Mouse (Mus musculus): Measurements from ENCODE around the gene Akt1. TPM values are rescaled to one million over a fixed set of nuclear protein-coding genes. Genes with fewer than 3 reads are reported as not detected.
A peak's percentile ranks its signal among the peaks of the same experiment; 100 is the strongest.

Gene Akt1
- polyA plus RNA-seq, 1 experiment from 2014 or later = 201 TPM

- Histone ChIP-seq H3K27ac (no peak overlapping the region), H3K9ac (no peak overlapping the region), H3K4me1 (0 out of 2 replicates have a peak, but pooled peaks cover 8% of the 10 kb centered on the region), H3K36me3 (no peaks in the 10 kb centered on the region), H3K4me2 (replicated peaks) (no peak overlapping the region), H3K9me3 (no peaks in the 10 kb centered on the region), H3K4me3 (no peak overlapping the region), H3K27me3 (replicated peaks) (no peaks in the 10 kb centered on the region)
- 84% methylated on average over 5 of the region's 5 CpGs for WGBS
- ATAC-seq (ENCODE audit: low FRiP score, low read depth) = no peak
Measured at GRCm38 (mm10) chr12:112630796-112631195, 43.9 kb downstream of the Akt1 start.

GRCm38 (mm10) chr12:112630029-112630428 lies 44.7 kb downstream of the Akt1 start:
- Histone ChIP-seq H3K27me3 (replicated peaks) (no peaks in the 10 kb centered on the region), H3K4me1 (0 out of 2 replicates have a peak, but pooled peaks cover 8% of the 10 kb centered on the region), H3K36me3 (no peaks in the 10 kb centered on the region), H3K4me2 (replicated peaks) (no peak overlapping the region), H3K4me3 (no peak overlapping the region), H3K27ac (no peak overlapping the region), H3K9me3 (no peaks in the 10 kb centered on the region), H3K9ac (no peak overlapping the region)
- ATAC-seq (ENCODE audit: low FRiP score, low read depth) = no peak
- WGBS = 94% methylated on average over 12 of the region's 12 CpGs

- peak; percentile 51 for ATAC-seq (ENCODE audit: low FRiP score, low read depth)
- Histone ChIP-seq H3K9ac (no peak overlapping the region), H3K36me3 (no peaks in the 10 kb centered on the region), H3K4me1 (0 out of 2 replicates have a peak, but pooled peaks cover 11% of the 10 kb centered on the region), H3K27ac (no peak overlapping the region), H3K27me3 (replicated peaks) (no peaks in the 10 kb centered on the region), H3K9me3 (no peaks in the 10 kb centered on the region), H3K4me3 (no peak overlapping the region), H3K4me2 (replicated peaks) (peak overlapping the region; percentile 53)
- 38% methylated on average over 19 of the region's 19 CpGs for WGBS
Measured at GRCm38 (mm10) chr12:112628928-112629721, 45.6 kb downstream of the Akt1 start.

- no peaks in the 10 kb centered on the region for H3K36me3 ChIP-seq
- no peak overlapping the region for H3K9ac ChIP-seq
- H3K27me3 ChIP-seq (replicated peaks) = no peaks in the 10 kb centered on the region
- no peak overlapping the region for H3K4me2 ChIP-seq (replicated peaks)
- no peaks in the 10 kb centered on the region for H3K9me3 ChIP-seq
- H3K4me3 ChIP-seq = no peak overlapping the region
- H3K27ac ChIP-seq = no peak overlapping the region
- WGBS = 86% methylated on average over 6 of the region's 6 CpGs
- no peak for ATAC-seq (ENCODE audit: low FRiP score, low read depth)
- H3K4me1 ChIP-seq = 0 out of 2 replicates have a peak, but pooled peaks cover 12% of the 10 kb centered on the region
Measured at GRCm38 (mm10) chr12:112628197-112628596, 46.5 kb downstream of the Akt1 start.

GRCm38 (mm10) chr12:112627097-112627881 lies 47.4 kb downstream of the Akt1 start:
- H3K4me1 ChIP-seq = 0 out of 2 replicates have a peak, but pooled peaks cover 12% of the 10 kb centered on the region
- no peak overlapping the region for H3K9ac ChIP-seq
- H3K9me3 ChIP-seq = no peaks in the 10 kb centered on the region
- 68% methylated on average over 7 of the region's 7 CpGs for WGBS
- H3K4me3 ChIP-seq = no peak overlapping the region
- no peaks in the 10 kb centered on the region for H3K36me3 ChIP-seq
- H3K27me3 ChIP-seq (replicated peaks) = 0 out of 2 replicates have a peak, but pooled peaks cover 4% of the 10 kb centered on the region
- H3K27ac ChIP-seq = no peak overlapping the region
- no peak for ATAC-seq (ENCODE audit: low FRiP score, low read depth)
- H3K4me2 ChIP-seq (replicated peaks) = no peak overlapping the region

GRCm38 (mm10) chr12:112626455-112626854 lies 48.2 kb downstream of the Akt1 start:
- H3K36me3 ChIP-seq = no peaks in the 10 kb centered on the region
- H3K9me3 ChIP-seq = no peaks in the 10 kb centered on the region
- WGBS = 79% methylated on average over 6 of the region's 6 CpGs
- no peak overlapping the region for H3K9ac ChIP-seq
- 0 out of 2 replicates have a peak, but pooled peaks cover 12% of the 10 kb centered on the region for H3K4me1 ChIP-seq
- H3K4me3 ChIP-seq = no peak overlapping the region
- no peak for ATAC-seq (ENCODE audit: low FRiP score, low read depth)
- no peak overlapping the region for H3K27ac ChIP-seq
- H3K27me3 ChIP-seq (replicated peaks) = peaks cover 11% of the 10 kb centered on the region
- no peak overlapping the region for H3K4me2 ChIP-seq (replicated peaks)

GRCm38 (mm10) chr12:112625700-112626099 lies 49.0 kb downstream of the Akt1 start:
- no peak overlapping the region for H3K9ac ChIP-seq
- H3K4me1 ChIP-seq = peaks cover 12% of the 10 kb centered on the region; the same call in 1 of the 2 replicates
- no peaks in the 10 kb centered on the region for H3K36me3 ChIP-seq
- 84% methylated on average over 4 of the region's 4 CpGs for WGBS
- H3K27me3 ChIP-seq (replicated peaks) = peaks cover 18% of the 10 kb centered on the region
- H3K4me3 ChIP-seq = no peak overlapping the region
- no peak overlapping the region for H3K4me2 ChIP-seq (replicated peaks)
- H3K27ac ChIP-seq = no peak overlapping the region
- no peak for ATAC-seq (ENCODE audit: low FRiP score, low read depth)
- H3K9me3 ChIP-seq = no peaks in the 10 kb centered on the region

GRCm38 (mm10) chr12:112623742-112624141 lies 50.9 kb downstream of the Akt1 start:
- Histone ChIP-seq H3K9ac (no peak overlapping the region), H3K27me3 (replicated peaks) (peaks cover 38% of the 10 kb centered on the region), H3K36me3 (no peaks in the 10 kb centered on the region), H3K4me3 (no peak overlapping the region), H3K4me2 (replicated peaks) (no peak overlapping the region), H3K4me1 (peaks cover 22% of the 10 kb centered on the region), H3K27ac (no peak overlapping the region), H3K9me3 (no peaks in the 10 kb centered on the region)
- peak; percentile 14; the same call in 1 of the 2 replicates for ATAC-seq (ENCODE audit: low FRiP score, low read depth)
- 17% methylated on average over 2 of the region's 2 CpGs for WGBS

- no peak overlapping the region for H3K4me2 ChIP-seq (replicated peaks)
- H3K4me1 ChIP-seq = peaks cover 22% of the 10 kb centered on the region
- H3K9me3 ChIP-seq = no peaks in the 10 kb centered on the region
- peaks cover 43% of the 10 kb centered on the region for H3K27me3 ChIP-seq (replicated peaks)
- H3K4me3 ChIP-seq = no peak overlapping the region
- 87% methylated on average over 3 of the region's 3 CpGs for WGBS
- H3K36me3 ChIP-seq = no peaks in the 10 kb centered on the region
- H3K27ac ChIP-seq = no peak overlapping the region
- no peak overlapping the region for H3K9ac ChIP-seq
- ATAC-seq (ENCODE audit: low FRiP score, low read depth) = no peak
Measured at GRCm38 (mm10) chr12:112621900-112622299, 52.8 kb downstream of the Akt1 start.

- Histone ChIP-seq H3K4me2 (replicated peaks) (peak overlapping the region; percentile 98), H3K9me3 (no peaks in the 10 kb centered on the region), H3K27ac (no peak overlapping the region), H3K36me3 (no peaks in the 10 kb centered on the region), H3K4me1 (peaks cover 22% of the 10 kb centered on the region), H3K27me3 (replicated peaks) (peaks cover 43% of the 10 kb centered on the region), H3K4me3 (peak overlapping the region; percentile 47), H3K9ac (peak overlapping the region; percentile 69)
- 13% methylated on average over 16 of the region's 16 CpGs for WGBS
- peak; percentile 4; the same call in 1 of the 2 replicates for ATAC-seq (ENCODE audit: low FRiP score, low read depth)
Measured at GRCm38 (mm10) chr12:112620354-112621061, 54.2 kb downstream of the Akt1 start.

GRCm38 (mm10) chr12:112619686-112620353 lies 54.9 kb downstream of the Akt1 start, which contains the start of gene Adssl1:
TSS of gene Adssl1 (plus strand) at chr12:112620045.
- peak within 1 kb of the TSS; percentile 98 for H3K4me2 ChIP-seq (replicated peaks)
- H3K9ac ChIP-seq = peak within 1 kb of the TSS; percentile 69
- peak; percentile 35 for ATAC-seq (ENCODE audit: low FRiP score, low read depth)
- H3K27ac ChIP-seq = no peak within 1 kb of the TSS
- peaks cover 22% of the 10 kb centered on the region for H3K4me1 ChIP-seq
- peaks cover 43% of the 10 kb centered on the region for H3K27me3 ChIP-seq (replicated peaks)
- H3K4me3 ChIP-seq = peak within 1 kb of the TSS; percentile 47
- H3K9me3 ChIP-seq = no peaks in the 10 kb centered on the region
- under 1% methylated on average over 56 of the region's 56 CpGs for WGBS
- H3K36me3 ChIP-seq = no peaks in the 10 kb centered on the region

All from neural tube, embryonic 12.5 days (tissue).